Mouse (Mus musculus) fat pad, adult 2 months (tissue): Measurements from ENCODE around the gene Atp1a2.

ENCODE experiments used
- DNase-seq: peaks from one replicate; pipeline ENCODE4 v3.0.0-alpha.2; 2011; ENCODE audit warnings: low read depth, low spot score; ENCODE audit errors: extremely low read depth

Atp1a2 gene

DNA sequence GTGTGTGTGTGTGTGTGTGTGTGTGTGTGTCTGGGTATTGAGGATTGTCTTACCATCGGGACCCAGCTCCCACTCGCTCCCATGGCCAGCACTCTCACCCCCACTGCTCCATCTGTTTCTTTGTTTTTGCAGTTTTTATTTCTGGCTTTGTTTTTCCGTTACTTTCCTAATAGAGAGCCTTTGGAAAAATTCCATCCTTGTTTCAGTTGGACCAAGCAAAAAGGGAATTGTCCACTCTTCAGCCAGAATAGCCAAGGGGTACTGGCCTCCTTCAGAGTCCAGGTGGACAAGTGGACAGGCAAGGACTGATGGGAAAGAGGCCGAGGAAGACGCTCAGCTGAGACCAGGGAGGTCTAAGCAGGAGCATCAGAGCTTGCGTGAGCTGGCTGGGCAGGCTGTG is 9.0 kb upstream of the Atp1a2 start:
- DNase-seq: no peak

DNA sequence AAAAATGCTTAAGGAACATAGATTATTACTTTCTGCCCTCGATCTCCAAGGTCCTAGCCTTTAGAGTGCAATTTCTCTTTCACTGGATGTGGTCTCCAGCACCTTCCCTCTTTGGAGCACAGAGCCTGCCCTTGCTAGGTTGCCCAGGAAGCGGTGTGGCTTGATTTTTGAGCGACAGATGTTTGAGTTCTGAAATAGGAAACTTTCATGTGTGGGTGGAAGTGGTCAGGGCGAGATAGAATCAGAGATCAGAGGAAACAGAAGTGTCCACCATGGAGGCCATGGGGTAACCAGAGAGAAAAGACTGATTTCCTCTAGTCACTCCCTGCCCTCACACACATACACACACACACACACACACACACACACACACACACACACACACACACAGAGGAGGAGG is 8.3 kb upstream of the Atp1a2 start:
- DNase-seq: no peak

DNA sequence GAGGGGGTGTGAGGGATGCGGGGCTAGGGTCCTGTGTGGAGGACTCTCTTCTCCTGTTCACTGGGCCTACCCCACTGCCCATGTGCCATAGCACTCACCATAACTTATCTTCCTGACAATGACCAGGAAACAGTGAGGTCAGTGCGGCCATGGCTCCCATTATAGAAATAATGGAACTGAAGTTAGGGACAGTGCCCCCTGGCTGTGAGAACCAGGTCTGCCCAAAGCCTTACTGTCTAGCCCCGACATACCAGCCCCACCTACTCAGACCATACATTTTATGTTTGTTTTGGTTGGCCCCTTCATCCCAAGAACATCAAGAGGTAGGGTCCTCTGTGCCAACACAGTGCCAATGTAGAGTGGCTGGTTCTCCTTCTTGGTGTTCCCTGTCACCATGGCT is 7.8 kb upstream of the Atp1a2 start:
- no peak for DNase-seq

DNA sequence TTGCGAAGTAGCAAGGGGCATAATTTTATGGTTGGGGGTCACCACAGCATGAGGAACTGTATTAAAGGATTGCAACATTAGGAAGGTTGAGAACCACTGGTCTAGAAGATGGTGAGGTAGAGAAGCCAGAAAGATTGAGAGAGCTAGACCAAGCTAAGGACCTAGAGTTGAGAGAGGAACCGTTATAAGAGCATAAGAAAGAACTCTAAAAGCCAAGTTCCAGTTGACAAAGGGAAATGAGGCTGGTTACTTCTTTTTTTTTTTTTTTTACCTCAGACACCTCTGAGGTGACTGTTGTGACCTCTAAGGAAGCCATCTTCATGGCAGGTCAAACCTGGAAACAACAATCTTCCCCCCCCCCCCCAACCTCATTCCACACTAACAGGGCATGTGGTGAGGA is 7.3 kb upstream of the Atp1a2 start:
- no peak for DNase-seq

DNA sequence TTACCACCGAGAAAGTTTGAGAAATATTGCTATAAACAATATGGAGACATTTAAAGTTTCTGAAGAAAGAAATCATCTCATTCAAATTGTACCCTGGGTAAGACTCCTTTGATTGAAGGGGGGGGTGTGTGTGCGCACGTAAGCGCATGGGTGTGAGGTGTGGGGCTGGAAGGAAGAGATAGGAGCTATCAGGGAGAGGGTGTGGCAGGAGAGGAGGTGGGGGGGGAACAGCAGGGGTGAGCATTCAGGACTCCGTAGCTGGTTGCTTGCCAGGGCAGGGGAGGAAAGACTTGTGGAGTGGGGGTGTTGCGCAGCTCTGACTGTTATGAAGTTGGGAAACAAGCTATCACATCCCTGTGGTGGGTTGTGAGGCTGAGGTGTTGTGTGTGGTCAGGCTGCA is 6.6 kb upstream of the Atp1a2 start:
- no peak for DNase-seq

DNA sequence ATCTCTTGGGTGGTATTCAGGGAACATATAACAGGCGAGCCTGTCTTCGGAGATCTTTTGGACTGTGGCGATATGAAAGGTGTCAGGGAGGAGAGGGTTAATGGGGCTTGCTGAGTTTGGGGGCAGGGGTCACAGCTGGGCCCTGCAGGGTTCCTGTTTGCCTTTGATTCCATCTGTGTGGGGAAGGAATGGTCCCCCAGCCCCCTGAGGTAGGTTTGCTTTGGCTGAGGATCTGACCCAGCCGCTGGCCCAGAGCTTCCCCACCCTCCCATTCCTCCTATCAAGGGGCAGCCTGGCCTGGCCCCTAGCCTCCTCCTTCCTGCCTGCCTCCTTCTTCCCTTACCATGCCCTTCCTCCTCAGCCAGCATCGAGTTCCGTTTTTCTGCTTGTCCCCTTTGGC is 5.0 kb upstream of the Atp1a2 start:
- no peak for DNase-seq

DNA sequence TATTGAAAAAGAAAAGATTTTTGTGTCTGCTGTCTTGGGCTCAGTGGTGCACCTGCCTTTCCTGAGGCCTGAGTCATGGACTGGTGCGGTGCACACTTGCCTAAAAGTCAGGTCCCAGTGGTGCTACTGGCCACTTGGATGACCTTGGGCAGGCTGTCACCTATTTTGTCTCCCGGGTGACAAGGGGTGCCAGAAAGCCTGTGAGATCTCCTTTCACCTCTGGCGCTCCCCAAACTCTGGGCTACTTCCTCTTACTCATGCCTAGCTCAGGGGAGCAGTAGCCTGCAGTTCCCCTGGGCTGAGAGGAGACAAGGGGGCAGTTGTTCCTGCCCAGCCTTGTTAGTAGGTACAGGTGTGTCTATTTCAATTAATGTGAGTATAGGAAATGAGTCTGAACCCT is 4.4 kb upstream of the Atp1a2 start:
- no peak for DNase-seq

DNA sequence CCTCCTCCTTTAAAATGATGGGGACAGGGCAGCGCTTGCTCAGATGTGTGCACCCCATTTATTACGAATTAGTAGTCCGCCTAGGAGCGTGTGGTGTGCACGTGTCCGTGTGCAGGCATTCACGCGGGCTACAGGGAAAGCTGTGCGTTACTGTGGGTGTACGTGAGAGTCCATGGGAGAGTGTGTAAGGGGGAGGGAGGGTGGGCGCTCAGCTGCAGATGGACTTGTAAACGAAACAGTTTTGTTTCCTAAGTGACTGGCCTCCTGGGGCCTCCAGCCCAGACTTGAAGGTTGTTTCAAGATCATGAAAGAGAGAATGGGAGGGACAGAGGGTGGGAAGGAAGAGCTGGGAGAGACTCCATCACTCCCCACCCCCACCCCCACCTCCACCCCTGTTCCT is 3.3 kb upstream of the Atp1a2 start:
- DNase-seq: no peak

DNA sequence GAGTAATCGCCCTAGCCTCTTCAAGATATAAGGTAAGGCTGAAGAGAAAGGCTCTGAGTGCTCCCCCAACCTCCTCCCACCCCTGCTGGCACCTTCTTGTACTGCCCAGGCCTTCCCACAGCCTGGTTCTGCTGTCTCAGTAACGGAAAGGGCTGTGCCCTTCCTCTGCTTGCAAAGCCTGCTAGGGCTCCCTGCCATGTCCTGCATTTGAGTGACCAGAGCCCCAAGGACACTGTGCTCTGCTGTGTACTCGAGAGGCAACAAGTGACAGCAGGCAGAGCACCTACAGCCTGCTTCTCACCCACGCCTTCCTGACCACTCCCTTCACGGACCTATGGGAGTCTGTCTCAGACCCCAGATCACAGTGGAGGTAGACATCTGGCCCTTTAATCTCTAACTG is 2.4 kb upstream of the Atp1a2 start:
- no peak for DNase-seq

DNA sequence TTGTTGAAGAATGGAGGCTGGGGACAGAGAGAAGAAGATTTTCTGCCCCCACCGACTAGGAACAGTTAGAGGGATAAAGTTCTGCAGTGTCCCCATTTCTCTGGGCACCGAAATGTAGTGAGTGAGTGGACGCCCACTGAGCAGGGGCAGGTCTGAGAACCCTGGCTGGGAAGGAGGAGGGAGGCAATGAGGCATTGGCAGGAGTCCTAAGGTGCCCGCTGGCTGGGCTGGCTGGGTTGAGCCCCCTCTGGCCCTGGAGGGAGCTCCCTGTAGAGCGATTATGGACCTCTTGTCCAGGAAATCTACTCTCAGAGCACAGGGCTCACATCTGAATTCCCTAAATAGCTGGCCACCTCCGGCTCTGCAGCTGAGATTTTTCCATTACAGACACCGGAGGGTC is 1.7 kb upstream of the Atp1a2 start:
- DNase-seq: no peak

DNA sequence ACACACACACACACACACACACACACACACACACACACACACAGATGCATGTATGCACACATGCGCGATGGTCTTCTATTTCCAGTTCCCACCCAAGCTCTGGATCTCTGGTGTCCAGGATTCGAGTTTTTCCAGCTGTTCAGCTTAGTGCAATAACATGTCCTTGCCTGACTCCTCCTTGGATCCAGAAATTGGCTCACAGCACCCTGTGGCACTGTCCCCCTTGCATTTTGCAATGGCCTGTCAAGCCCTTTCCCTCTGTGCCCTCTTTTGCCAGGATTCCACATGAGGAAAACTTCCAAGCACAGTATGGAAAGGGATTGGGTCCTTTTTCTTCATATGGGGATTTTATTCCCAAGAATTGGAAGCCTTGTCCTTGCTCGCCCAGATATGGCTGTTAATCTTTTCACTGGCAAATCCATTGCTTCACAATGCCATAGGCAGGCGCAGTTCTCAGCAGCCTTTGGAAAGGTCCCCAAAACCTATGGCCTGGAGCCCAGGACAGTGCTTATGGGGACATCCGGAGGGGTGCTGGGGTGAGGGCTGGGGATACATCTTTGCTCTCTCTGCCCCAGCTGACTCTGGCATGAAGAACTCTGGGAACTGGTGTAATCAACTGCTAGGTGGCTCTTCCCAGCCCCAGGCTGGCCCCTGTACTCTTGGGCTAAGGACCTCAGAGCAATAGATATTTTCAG is 901 bp downstream of the Atp1a2 start:
- peak; percentile 88 for DNase-seq

DNA sequence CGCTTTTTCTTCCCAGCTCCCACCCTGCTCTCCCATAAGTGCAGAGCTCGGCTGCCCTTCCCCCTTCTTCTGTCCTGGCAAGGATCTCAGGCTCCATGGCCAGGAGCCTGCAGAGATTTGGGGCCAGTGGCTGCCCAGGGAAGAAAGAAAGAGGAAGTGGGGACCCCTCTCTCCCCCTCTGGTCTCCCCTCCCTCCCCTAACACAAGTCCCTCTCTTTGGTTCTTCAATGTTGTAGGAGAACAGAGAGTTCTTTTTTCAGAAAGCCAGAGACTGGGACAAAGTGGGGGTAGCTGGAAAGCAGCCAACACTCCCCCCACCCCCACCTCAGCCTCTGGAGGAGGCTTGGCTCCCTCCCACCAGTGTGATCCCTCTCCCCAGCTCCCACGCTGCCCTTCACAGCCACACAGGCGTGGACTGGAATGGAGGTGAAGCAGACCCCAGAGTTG is 2.1 kb downstream of the Atp1a2 start:
- no peak for DNase-seq

DNA sequence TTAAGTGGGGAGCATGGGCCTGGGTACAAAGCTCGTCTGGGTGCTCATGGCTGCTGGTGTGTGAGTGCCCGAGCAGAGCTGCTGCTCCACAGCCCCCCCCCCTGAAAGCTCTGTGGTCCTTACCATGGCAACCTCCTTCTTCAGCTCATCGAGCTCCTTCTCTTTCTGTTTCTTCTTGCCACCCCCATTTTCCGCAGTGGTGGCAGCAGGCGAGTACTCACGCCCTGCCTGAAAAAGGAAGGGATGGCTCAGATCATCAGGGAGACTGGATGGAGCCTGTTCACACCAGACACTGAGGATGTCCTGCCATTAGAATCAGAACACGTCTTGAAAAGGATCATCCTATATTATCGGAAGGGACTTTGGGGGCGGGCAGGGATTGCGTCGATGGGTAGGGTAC is 4.4 kb downstream of the Atp1a2 start:
- no peak for DNase-seq

DNA sequence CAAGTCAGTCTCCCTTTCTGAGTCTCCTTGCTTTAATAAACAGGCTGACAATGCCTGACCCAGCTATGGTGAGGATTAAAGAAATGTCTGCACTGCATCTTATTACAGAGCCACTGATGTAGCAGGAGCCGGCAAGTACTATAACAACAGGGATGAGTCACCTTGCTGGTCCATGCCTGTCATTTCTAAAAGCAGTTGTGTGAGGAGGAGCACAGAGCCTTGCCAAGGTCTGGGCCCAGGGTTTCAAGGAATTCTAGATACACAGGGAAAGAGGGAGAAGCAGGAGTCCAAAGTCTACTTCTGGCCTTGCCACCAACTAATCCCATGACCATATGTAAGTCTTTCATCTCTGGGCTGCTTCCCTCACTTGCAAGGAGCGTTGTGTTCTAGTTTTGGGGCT is 5.0 kb downstream of the Atp1a2 start:
- no peak for DNase-seq

DNA sequence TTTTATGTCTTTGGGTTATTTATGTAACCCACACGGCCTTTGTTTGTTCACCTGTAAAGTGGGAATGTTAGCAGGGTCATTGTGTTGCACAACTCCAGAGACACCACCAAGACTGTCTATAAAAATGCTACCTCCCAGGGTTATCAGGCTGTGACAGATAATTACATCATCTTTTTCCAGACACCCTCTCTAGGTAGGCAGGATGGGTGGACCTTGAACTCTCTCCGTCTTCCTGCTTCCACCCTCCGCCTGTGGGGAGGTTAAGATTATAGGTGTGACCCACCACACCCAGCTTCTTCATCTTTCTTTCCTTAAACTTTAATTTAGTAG is 8.3 kb downstream of the Atp1a2 start:
- no peak for DNase-seq

DNA sequence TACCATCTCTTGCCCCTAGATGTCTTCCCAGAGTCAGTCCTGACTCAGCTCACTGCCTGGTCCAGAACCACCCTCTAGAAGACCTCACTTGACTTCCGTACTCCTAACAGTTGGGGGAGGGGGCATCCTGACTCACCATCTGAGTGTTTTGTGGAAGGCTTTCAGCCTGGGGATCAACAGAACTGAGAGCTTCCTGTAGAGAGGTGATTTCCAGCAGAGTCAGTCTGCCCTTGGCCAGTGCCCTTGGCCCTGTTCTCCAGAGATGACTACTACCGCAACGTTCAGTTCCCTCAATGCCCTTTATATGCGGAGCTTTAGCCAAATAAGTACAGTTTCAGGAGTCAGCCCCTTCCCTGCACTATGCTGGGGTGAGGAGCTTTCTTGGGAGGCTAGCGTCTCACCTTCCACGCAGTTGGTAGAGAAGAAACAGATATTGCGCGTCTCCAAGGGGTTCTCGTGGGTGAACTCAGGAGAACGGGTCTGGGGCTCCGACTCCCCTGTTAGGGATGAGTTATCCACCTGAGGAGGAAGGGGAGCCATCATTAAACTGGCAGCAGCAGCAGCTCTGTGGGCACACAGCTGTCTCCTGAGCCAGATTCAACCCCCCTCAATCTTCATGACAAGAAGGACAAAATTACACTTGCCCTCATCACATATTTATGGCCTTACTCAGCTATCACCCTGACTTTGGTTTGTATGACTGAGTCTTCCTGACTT is 8.8 kb downstream of the Atp1a2 start:
- DNase-seq: no peak

DNA sequence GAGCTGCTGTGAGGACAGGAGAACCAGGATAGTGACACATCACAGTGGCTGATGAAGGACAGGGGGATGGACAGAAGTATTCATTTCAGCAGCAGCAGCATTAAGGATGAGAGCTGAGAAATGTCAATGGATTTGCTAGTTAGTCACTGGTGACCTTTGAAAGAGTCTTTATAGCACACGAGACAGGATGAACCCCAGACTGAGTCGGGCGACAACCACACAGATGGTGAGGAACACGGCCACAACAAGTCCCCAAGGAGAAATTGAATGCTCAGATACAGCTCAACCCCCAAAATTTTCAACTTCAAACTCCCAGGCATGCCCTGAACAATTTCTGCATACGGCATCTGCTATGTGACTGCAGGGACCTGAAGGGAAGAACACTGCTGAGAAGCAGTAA is 11.1 kb downstream of the Atp1a2 start:
- DNase-seq: no peak

DNA sequence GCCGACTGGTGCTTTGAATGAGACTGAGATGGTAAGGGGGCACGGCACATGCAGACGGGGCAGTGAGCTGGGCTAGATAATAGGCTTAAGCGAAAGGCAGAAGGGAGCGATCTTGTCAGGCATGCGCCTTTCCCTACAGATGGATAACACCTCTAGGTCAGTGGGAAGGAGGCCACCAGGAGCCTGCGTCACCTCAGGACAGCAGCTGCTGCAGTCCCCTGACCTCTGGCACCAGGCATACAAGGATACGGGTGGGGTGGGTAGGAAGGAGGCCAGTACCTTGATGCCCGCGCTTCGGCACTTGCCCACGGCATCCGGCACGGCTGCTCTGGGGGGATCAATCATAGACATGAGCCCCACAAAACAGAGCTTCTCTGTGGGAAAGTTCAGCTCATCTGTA is 13.6 kb downstream of the Atp1a2 start:
- DNase-seq: no peak

DNA sequence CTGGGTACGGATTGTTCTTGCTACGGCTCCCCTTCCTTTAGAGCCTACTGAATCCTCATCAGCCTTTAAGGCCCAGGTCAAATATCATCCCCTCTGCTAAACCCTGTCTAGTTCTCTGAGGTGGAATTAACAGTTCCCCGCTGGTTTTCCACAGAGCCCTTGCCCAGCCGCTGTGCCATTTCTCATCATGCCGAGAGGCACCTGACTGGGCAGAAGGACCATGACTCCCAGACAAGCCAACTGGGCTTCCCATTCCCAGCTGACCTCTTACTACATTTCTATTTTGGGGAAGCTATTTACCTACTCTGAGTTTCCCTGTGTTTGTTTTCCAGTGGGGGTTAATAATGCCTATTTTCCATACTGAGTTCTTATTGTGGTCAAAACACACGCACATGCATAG is 14.8 kb downstream of the Atp1a2 start:
- DNase-seq: no peak

DNA sequence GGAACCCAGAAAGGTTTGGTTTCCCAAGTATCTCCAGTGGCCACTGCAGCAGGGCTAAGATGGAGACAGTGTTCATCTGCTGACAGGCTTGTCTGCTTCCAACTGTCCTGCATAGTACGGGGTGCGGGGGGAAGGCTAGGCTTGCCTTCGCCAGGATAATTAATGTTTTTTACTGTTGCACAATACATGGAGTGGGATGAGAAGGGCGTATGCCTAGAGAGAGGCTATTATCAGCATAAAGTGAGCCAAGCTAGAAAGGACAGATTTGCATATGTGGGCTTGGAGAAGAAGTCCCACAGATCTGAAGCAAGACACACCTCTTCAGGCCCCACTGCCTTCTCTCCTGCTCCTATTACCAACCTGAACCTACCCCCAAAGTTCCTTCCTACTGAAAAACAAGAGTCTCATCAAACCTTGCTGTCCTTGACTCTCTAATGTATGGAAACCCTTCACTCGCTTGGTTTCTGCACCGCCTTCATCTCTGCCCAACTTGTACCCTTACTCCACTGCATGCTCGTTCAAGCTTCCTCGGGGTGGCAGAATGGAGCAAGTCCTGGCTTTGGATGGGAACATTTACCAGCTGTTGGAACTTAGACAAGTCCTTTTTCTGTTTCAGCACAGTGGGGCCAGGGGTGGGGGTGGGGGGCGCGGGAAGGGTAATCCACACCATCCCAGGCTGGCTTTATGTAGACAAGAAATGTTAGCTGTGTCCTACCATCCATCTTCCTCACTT is 16.2 kb downstream of the Atp1a2 start:
- peak; percentile 45 for DNase-seq

DNA sequence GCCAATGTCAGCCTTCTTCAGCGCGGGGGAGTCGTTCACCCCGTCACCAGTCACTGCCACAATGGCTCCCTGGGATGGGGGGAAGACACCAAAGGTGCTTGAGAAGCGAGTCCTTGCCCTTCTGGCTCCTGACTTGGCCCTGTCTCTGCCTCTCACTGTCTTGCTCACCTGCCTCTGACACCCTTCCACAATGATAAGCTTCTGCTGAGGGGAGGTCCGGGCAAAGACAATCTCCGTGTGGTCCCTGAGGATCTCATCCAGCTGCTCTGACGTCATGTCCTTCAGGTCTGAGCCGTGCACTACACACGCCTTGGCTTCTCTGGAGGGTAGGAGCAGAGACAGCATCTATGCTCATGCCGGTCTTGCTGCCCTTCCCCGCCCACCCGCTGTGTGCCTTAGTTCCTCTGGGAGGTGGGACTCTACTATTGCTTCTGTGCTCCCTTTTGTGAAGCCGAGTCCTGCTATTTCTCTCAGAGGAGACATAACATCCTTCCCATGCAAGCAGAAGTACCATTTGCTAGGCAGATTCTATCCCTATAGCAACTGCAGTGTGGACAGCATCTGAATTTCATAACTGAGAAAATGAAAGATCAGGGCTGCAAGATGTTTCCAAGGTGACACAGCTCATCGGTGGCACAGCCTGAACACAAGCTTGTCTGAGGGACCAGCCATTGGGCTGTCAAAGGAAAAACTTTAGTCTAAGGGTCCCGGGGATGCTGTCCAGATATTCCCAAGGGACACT is 17.9 kb downstream of the Atp1a2 start:
- no peak for DNase-seq

DNA sequence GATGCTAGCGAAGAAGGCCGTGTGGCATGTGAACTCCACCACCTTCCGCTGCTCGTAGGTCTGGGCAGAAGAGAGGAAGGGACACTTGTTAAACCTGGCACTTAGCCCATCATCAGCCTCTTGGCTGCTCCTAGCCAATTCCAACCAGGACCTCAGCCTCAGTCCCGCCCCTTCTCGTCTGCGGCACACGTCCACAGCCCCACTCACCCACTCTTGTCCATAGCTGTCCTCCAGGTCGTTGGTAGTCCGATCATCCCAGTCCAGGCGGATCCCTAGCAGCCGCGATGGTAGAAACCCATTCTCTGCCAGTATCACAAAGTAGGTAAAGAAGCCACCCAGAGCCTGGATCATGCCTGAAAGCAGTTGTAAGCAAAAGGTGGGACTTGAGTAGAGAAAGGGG is 19.5 kb downstream of the Atp1a2 start:
- DNase-seq: no peak
